Mouse (Mus musculus) heart, embryonic 10.5 days (tissue): ENCODE data around the gene Gm20388. TPM values are rescaled to one million over a fixed set of nuclear protein-coding genes. Genes with fewer than 3 reads are reported as not detected.

ENCODE experiments used
- DNase-seq: peaks from one replicate; pipeline ENCODE4 v3.0.0-alpha.2; 2017; ENCODE audit warnings: low spot score
- H3K27ac ChIP-seq: fragments of 300-500 bp; sonication (generic); 2 replicates; pipeline ENCODE4 v1.5.1; 2016; ENCODE audit warnings: mild to moderate bottlenecking
- H3K27me3 ChIP-seq: fragments of 300-500 bp; sonication (generic); 2 replicates; pipeline ENCODE4 v1.6.1; 2016; ENCODE audit warnings: mild to moderate bottlenecking; ENCODE audit not compliant: poor library complexity, insufficient read depth, severe bottlenecking
- H3K36me3 ChIP-seq: fragments of 300-500 bp; sonication (generic); 2 replicates; pipeline ENCODE4 v1.6.1; 2016; ENCODE audit warnings: mild to moderate bottlenecking, moderate library complexity
- H3K4me1 ChIP-seq: fragments of 300-500 bp; sonication (generic); 2 replicates; pipeline ENCODE4 v1.6.1; 2016; ENCODE audit warnings: mild to moderate bottlenecking
- H3K4me3 ChIP-seq: fragments of 300-500 bp; sonication (generic); 2 replicates; pipeline ENCODE4 v1.5.1; 2016; ENCODE audit warnings: mild to moderate bottlenecking, moderate library complexity
- H3K9me3 ChIP-seq: fragments of 300-500 bp; sonication (generic); 2 replicates; pipeline ENCODE4 v1.6.1; 2016; ENCODE audit warnings: mild to moderate bottlenecking, moderate library complexity
- WGBS: fragments of 180-500 bp; shearing (Covaris S2); methylation state at CpG from one replicate; pipeline ENCODE4 v1.1.7; 2016; 5-methylcytosine and 5-hydroxymethylcytosine counted together
- polyA plus RNA-seq: library from polyadenylated mRNA; unstranded; fragments of >200 nt; fragmentation: Nextera tagmentation; extraction: Ambion mirVana; gene quantifications from 2 replicates; pipeline ENCODE4 v1.2.1, GENCODE M21; 2016

Gene Gm20388
- polyA plus RNA-seq, 1 experiment from 2014 or later: 4.5 TPM

- H3K4me3 ChIP-seq: peak overlapping the region; percentile 37; the same call in 1 of the 2 replicates
- 49% methylated on average over 17 of the region's 17 CpGs for WGBS
- H3K27ac ChIP-seq: peak overlapping the region; percentile 80
- peaks cover 5% of the 10 kb centered on the region; the same call in 1 of the 2 replicates for H3K27me3 ChIP-seq
- peaks cover 54% of the 10 kb centered on the region for H3K4me1 ChIP-seq
- DNase-seq: no peak
- no peaks in the 10 kb centered on the region for H3K9me3 ChIP-seq
- no peaks in the 10 kb centered on the region for H3K36me3 ChIP-seq
Measured at GRCm38 (mm10) chr8:120449608-120450031, 539.0 kb downstream of the Gm20388 start.

GRCm38 (mm10) chr8:120452111-120452510, 541.5 kb downstream of the Gm20388 start:
- H3K9me3 ChIP-seq: no peaks in the 10 kb centered on the region
- DNase-seq: no peak
- 87% methylated on average over 2 of the region's 2 CpGs for WGBS
- H3K27me3 ChIP-seq: peaks cover 5% of the 10 kb centered on the region; the same call in 1 of the 2 replicates
- H3K36me3 ChIP-seq: no peaks in the 10 kb centered on the region
- no peak overlapping the region for H3K27ac ChIP-seq
- H3K4me1 ChIP-seq: peaks cover 68% of the 10 kb centered on the region
- no peak overlapping the region for H3K4me3 ChIP-seq

DNA sequence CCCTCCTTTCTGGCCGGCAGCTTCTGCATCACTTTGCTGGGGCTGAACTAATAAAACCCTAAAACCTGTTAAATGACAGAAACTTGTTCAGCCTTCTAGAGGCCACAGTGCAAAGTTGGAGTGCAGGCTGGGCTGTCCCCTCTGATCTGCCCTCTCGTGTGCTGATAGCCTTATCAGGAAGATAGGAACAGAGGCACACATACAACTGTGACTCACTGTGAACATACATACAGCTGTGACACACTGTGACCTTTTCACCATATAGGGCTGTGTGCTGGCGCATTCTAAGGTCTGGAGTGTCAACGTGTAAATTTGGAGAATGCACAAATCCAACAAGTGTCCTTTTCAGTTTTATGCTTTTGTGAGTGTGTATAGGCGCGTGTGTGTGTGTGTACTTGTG, 543.8 kb downstream of the Gm20388 start:
- H3K4me3 ChIP-seq: no peak overlapping the region
- H3K4me1 ChIP-seq: peaks cover 71% of the 10 kb centered on the region
- H3K9me3 ChIP-seq: no peaks in the 10 kb centered on the region
- peak overlapping the region; percentile 68 for H3K27ac ChIP-seq
- no peak for DNase-seq
- peaks cover 5% of the 10 kb centered on the region; the same call in 1 of the 2 replicates for H3K27me3 ChIP-seq
- WGBS: 48% methylated on average over 6 of the region's 6 CpGs
- H3K36me3 ChIP-seq: no peaks in the 10 kb centered on the region

DNA sequence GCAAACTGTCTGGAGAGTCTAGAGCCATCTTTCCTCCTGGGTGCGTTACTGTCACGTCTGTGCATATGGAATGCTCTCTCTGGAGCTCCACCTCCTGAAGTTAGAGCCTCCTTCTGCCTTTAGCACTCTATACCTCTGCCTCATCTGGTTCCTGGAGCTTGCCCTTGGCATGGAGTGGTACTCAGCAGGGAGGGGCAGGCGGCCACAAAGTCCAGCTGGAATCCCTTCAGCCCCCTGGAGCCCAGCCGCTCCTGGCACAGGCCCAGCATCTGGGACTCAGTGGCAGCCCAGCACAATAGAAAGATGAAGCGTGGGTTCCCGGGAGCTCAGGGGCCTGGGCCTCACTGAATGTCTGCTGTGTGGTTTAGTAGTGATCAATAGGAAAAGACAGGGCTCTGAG, 549.7 kb downstream of the Gm20388 start:
- Histone ChIP-seq H3K4me1 (peaks cover 91% of the 10 kb centered on the region), H3K4me3 (no peak overlapping the region), H3K27ac (peak overlapping the region; percentile 85), H3K27me3 (peaks cover 5% of the 10 kb centered on the region; the same call in 1 of the 2 replicates), H3K36me3 (no peaks in the 10 kb centered on the region), H3K9me3 (no peaks in the 10 kb centered on the region)
- WGBS: 67% methylated on average over 6 of the region's 6 CpGs
- DNase-seq: no peak

DNA sequence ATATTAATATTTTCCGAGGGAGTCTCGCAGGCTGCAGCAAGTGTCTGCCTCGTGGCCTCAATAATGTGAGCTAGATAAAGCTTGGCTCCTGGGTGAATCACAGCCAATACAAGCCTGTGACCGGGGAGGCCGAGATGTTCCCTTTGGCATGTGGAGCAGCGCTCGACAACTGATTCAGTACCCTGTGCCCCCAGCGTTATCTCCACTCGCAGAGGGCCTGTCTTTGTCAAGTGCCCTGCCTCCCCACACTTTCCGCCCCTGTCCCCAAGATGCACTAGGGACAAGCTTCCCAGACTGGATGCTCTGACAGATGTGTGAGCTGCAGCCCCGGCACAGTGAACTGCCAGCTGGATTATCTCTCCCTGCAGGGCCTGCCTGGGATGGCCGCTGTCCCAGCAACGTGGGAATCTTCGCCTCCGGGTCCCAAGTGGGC, 551.5 kb downstream of the Gm20388 start:
- peak overlapping the region; percentile 43 for H3K4me3 ChIP-seq
- peak overlapping the region; percentile 85 for H3K27ac ChIP-seq
- WGBS: 6% methylated on average over 15 of the region's 15 CpGs
- peaks cover 90% of the 10 kb centered on the region for H3K4me1 ChIP-seq
- no peaks in the 10 kb centered on the region for H3K36me3 ChIP-seq
- peaks cover 12% of the 10 kb centered on the region for H3K27me3 ChIP-seq
- H3K9me3 ChIP-seq: no peaks in the 10 kb centered on the region
- DNase-seq: peak; percentile 89

DNA sequence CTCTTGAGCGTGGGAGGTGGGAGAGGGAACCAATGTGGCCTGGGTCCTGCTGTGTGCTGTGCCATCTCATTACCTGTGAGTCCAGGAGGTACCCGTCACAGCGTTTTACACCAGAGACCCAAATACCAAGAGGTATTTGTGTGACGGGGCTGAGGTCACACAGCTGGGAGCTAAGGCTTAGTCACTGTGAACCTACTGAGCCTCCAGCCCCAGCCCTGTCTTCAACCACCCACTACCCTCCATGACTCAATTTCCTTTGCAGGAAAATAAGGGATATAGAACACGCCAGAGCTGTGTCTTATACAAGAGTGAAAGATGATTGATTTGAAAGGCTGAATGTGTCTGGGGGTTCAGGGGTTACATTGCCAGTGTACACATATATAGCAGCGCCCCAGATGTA, 552.0 kb downstream of the Gm20388 start:
- Histone ChIP-seq H3K27me3 (peaks cover 16% of the 10 kb centered on the region), H3K4me3 (peak overlapping the region; percentile 43; the same call in 1 of the 2 replicates), H3K4me1 (peaks cover 87% of the 10 kb centered on the region), H3K9me3 (no peaks in the 10 kb centered on the region), H3K36me3 (no peaks in the 10 kb centered on the region), H3K27ac (peak overlapping the region; percentile 85)
- DNase-seq: no peak
- 58% methylated on average over 6 of the region's 6 CpGs for WGBS

- Histone ChIP-seq H3K27ac (peak overlapping the region; percentile 63; the same call in 1 of the 2 replicates), H3K36me3 (no peaks in the 10 kb centered on the region), H3K4me1 (peaks cover 75% of the 10 kb centered on the region), H3K4me3 (no peak overlapping the region), H3K9me3 (no peaks in the 10 kb centered on the region), H3K27me3 (peaks cover 16% of the 10 kb centered on the region)
- DNase-seq: no peak
- WGBS: 84% methylated on average over 9 of the region's 9 CpGs
Measured at GRCm38 (mm10) chr8:120463918-120464584, 553.4 kb downstream of the Gm20388 start.

- Histone ChIP-seq H3K4me1 (peaks cover 70% of the 10 kb centered on the region), H3K27ac (peak overlapping the region; percentile 63), H3K4me3 (no peak overlapping the region), H3K27me3 (peaks cover 16% of the 10 kb centered on the region), H3K9me3 (no peaks in the 10 kb centered on the region), H3K36me3 (no peaks in the 10 kb centered on the region)
- no peak for DNase-seq
- WGBS: 21% methylated on average over 4 of the region's 4 CpGs
Measured at GRCm38 (mm10) chr8:120464585-120464937, 553.9 kb downstream of the Gm20388 start.

DNA sequence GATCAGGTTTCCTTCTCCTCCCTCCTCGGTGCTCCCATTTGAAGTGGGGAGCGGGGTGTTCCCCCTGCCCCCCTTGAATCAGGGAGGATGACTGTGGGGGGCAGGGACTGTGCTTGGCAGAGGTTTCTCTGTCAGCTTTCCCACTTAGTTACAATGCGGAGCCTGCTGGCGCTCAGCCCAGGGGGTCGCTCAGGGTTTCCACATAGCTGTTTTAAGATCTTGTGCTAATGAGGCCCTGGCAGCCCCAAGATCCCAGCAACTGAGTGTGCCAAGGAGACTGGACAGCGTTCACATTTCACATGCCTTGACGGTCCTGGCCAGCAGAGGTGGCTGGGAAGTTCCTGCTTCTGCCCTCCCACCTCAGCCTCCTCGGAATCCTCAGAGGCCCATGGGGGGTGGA, 555.1 kb downstream of the Gm20388 start:
- H3K4me3 ChIP-seq: no peak overlapping the region
- no peaks in the 10 kb centered on the region for H3K36me3 ChIP-seq
- peaks cover 24% of the 10 kb centered on the region for H3K27me3 ChIP-seq
- WGBS: 14% methylated on average over 8 of the region's 8 CpGs
- DNase-seq: no peak
- no peaks in the 10 kb centered on the region for H3K9me3 ChIP-seq
- peaks cover 68% of the 10 kb centered on the region for H3K4me1 ChIP-seq
- H3K27ac ChIP-seq: peak overlapping the region; percentile 63

GRCm38 (mm10) chr8:120466266-120466665, 555.6 kb downstream of the Gm20388 start:
- H3K4me1 ChIP-seq: peaks cover 68% of the 10 kb centered on the region
- H3K27me3 ChIP-seq: peaks cover 24% of the 10 kb centered on the region
- 40% methylated on average over 10 of the region's 10 CpGs for WGBS
- peak overlapping the region; percentile 63; the same call in 1 of the 2 replicates for H3K27ac ChIP-seq
- DNase-seq: no peak
- H3K36me3 ChIP-seq: no peaks in the 10 kb centered on the region
- no peaks in the 10 kb centered on the region for H3K9me3 ChIP-seq
- H3K4me3 ChIP-seq: no peak overlapping the region

DNA sequence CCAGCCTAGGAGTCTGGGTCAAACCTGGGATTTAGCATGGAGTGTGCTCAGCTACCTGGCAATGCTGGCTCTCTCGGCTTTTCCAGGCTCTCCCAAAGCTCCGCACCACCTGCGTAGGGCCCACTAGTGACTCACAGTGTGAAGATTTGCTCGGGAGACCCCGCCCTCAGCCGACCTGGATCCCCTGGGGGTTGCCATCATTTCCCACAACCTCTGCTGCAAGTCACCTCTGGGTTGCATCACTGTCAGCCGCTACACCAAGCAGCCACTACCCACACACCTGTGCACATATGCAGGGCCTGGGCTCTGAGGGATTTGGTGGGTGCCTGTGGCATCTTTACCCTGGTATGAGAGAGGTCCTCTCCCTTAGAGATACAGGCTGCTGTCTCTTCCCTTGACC, 557.0 kb downstream of the Gm20388 start:
- no peak overlapping the region for H3K4me3 ChIP-seq
- DNase-seq: no peak
- H3K4me1 ChIP-seq: peaks cover 68% of the 10 kb centered on the region
- WGBS: 92% methylated on average over 7 of the region's 7 CpGs
- no peaks in the 10 kb centered on the region for H3K9me3 ChIP-seq
- no peaks in the 10 kb centered on the region for H3K36me3 ChIP-seq
- H3K27ac ChIP-seq: no peak overlapping the region
- H3K27me3 ChIP-seq: peaks cover 20% of the 10 kb centered on the region

- peaks cover 72% of the 10 kb centered on the region for H3K4me1 ChIP-seq
- no peak overlapping the region for H3K27ac ChIP-seq
- H3K4me3 ChIP-seq: no peak overlapping the region
- H3K9me3 ChIP-seq: no peaks in the 10 kb centered on the region
- no peak for DNase-seq
- 88% methylated on average over 12 of the region's 12 CpGs for WGBS
- H3K27me3 ChIP-seq: peaks cover 20% of the 10 kb centered on the region
- no peaks in the 10 kb centered on the region for H3K36me3 ChIP-seq
Measured at GRCm38 (mm10) chr8:120470170-120470569, 559.5 kb downstream of the Gm20388 start.

DNA sequence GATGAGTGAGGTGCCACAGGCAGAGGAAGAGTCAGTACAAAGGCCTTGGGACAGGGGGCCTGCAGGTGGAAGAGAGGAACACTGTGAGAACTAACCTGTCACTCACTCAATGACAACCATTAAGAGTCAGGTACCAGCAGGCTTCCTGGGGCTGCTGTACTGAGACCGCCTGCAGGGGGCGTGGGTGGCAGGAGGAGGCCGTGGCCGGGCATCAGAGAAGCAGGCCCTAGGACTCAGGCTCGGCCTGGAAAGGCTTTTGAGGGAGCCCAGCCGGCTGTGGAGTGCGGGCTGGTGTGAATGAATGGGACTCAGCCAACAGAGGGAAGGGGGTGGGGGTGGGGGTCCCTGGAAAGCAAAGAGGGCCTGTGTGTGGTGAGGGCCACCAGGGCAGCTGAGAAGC, 560.5 kb downstream of the Gm20388 start:
- H3K4me3 ChIP-seq: no peak overlapping the region
- peaks cover 20% of the 10 kb centered on the region for H3K27me3 ChIP-seq
- no peaks in the 10 kb centered on the region for H3K9me3 ChIP-seq
- H3K27ac ChIP-seq: peak overlapping the region; percentile 48; the same call in 1 of the 2 replicates
- H3K36me3 ChIP-seq: no peaks in the 10 kb centered on the region
- WGBS: 8% methylated on average over 7 of the region's 7 CpGs
- DNase-seq: no peak
- H3K4me1 ChIP-seq: peaks cover 72% of the 10 kb centered on the region
